Mouse (Mus musculus) heart, adult 2 months (tissue): Measurements from ENCODE around the gene Gcdh. TPM values are rescaled to one million over a fixed set of nuclear protein-coding genes. Genes with fewer than 3 reads are reported as not detected.

Source experiments
- DNase-seq, 2 experiments: peaks; one replicate each; pipeline ENCODE4 v3.0.0; 2021
- H3K27ac ChIP-seq: fragments of 200-600 bp; 2 replicates; pipeline ENCODE4 v1.8.1; 2022
- H3K27me3 ChIP-seq: fragments of 200-500 bp; 2 replicates; pipeline ENCODE4 v1.6.1; 2012; ENCODE audit warnings: mild to moderate bottlenecking, low read length, inconsistent platforms, mixed read lengths; ENCODE audit not compliant: control insufficient read depth, insufficient read depth
- H3K36me3 ChIP-seq: fragments of 200-500 bp; 2 replicates; pipeline ENCODE4 v1.6.1; 2012; ENCODE audit warnings: low read length, inconsistent platforms; ENCODE audit not compliant: control insufficient read depth, insufficient read depth
- H3K4me1 ChIP-seq: fragments of 200-500 bp; 2 replicates; pipeline ENCODE4 v1.6.1; 2011; ENCODE audit warnings: low read length; ENCODE audit not compliant: control insufficient read depth, insufficient read depth
- H3K4me3 ChIP-seq: fragments of 200-600 bp; 2 replicates; pipeline ENCODE4 v1.8.1; 2022
- H3K79me2 ChIP-seq: fragments of 200-500 bp; replicated peaks from 2 replicates; pipeline ENCODE4 v1.6.1; 2012; ENCODE audit warnings: mild to moderate bottlenecking, inconsistent platforms, low read length, moderate library complexity, mixed read lengths; ENCODE audit not compliant: control insufficient read depth, insufficient read depth
- H3K9ac ChIP-seq: fragments of 200-500 bp; 2 replicates; pipeline ENCODE4 v1.6.1; 2012; ENCODE audit warnings: low read depth, mild to moderate bottlenecking, control low read depth, inconsistent platforms, low read length, mixed read lengths
- CTCF ChIP-seq: fragments of 200-600 bp; IDR thresholded peaks from 2 replicates; pipeline ENCODE4 v1.8.1; 2022; ENCODE audit warnings: antibody characterized with exemption, mild to moderate bottlenecking, moderate library complexity
- EP300 ChIP-seq: fragments of 200-500 bp; IDR thresholded peaks from 2 replicates; pipeline ENCODE4 v1.6.1; 2011; ENCODE audit warnings: low read depth, low read length, control low read depth; ENCODE audit not compliant: insufficient read depth
- POLR2A ChIP-seq: fragments of 200-500 bp; IDR thresholded peaks from 2 replicates; pipeline ENCODE4 v1.6.1; 2011; ENCODE audit warnings: mild to moderate bottlenecking, low read depth, low read length, control low read depth; ENCODE audit not compliant: insufficient read depth
- WGBS: fragments of 180-500 bp; shearing (Covaris S2); methylation state at CpG from one replicate; pipeline ENCODE4 v1.1.7; 2018; 5-methylcytosine and 5-hydroxymethylcytosine counted together
- intact Hi-C: fragments of 180-260 bp; cut with DNase I; formaldehyde crosslinking; loops from one replicate; pipeline ENCODE4 v1.15.1; 2025
- polyA plus RNA-seq: library from polyadenylated mRNA; depleted of rRNA; stranded (reverse); fragments of >200 nt; gene quantifications from 2 replicates; pipeline ENCODE4 v1.2.3, GENCODE M21; 2012
- total RNA-seq, 2 experiments: library from RNA; stranded (reverse); gene quantifications; 2 replicates each; pipeline ENCODE4 v1.2.3; 2021

Gene Gcdh
- total and polyA plus RNA-seq, 3 experiments = 71.5 to 148 (median 89.9) TPM

- no peak for DNase-seq
- peaks cover 31% of the 10 kb centered on the region for H3K27me3 ChIP-seq
- H3K79me2 ChIP-seq = no peaks in the 10 kb centered on the region
- WGBS = 4% methylated on average over 15 of the region's 15 CpGs
- no peak for TF ChIP-seq EP300
- TF ChIP-seq POLR2A = no peak
- TF ChIP-seq CTCF = no peak
- no peak overlapping the region for H3K27ac ChIP-seq
- no peak overlapping the region for H3K4me3 ChIP-seq
- intact Hi-C loops = no loop called here
- no peaks in the 10 kb centered on the region for H3K4me1 ChIP-seq
- H3K9ac ChIP-seq = no peak overlapping the region
- H3K36me3 ChIP-seq = no peaks in the 10 kb centered on the region
These were observed 41.1 kb upstream of the Gcdh start for GRCm38 (mm10) chr8:84934860-84935259.

DNA sequence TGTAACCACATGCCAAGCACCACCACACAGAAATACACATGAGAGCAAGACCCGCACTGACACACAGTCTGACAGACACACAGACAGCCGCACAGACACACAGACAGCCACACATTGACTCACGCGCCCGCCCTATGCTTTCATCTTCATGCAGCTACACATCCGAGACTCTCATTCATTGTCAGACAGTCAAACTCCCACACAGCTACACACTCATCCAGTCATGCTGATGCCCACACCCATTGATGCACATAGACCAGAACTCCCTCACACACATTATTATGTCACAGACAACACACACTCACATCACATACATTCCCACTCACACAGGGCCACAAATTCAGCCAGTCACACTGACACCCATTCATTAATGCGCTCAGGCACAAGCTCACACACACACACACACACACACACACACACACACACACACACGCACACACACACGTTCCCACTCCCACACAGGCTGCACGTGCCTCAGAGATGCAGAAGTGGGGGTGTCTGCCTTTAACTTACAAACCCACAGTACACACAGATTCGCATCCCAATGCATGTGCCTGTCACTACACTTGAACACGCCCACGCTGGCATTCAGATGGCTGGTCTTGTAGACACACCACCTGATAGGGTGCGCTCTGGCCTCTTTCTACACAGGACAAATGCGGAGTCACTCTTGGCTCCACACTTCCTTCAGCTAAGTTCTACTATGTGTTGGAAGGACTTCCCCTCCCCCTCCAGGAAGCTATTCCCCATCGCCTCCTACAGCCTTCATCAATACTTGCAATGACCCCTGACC lies 40.2 kb upstream of the Gcdh start:
- DNase-seq = no peak
- no peak overlapping the region for H3K9ac ChIP-seq

GRCm38 (mm10) chr8:84930582-84930981 lies 36.9 kb upstream of the Gcdh start:
- Histone ChIP-seq H3K9ac (no peak overlapping the region), H3K27ac (no peak overlapping the region), H3K4me3 (no peak overlapping the region), H3K79me2 (no peaks in the 10 kb centered on the region), H3K36me3 (no peaks in the 10 kb centered on the region), H3K27me3 (peaks cover 15% of the 10 kb centered on the region), H3K4me1 (no peaks in the 10 kb centered on the region)
- DNase-seq = no peak
- no peak for TF ChIP-seq POLR2A
- no peak for TF ChIP-seq CTCF
- TF ChIP-seq EP300 = no peak
- intact Hi-C loops = no loop called here
- 79% methylated on average over 13 of the region's 13 CpGs for WGBS

More for the DNA sequence above, 40.2 kb upstream of the Gcdh start:
- H3K27ac ChIP-seq = no peak overlapping the region
- no peaks in the 10 kb centered on the region for H3K36me3 ChIP-seq
- WGBS = 74% methylated on average over 16 of the region's 16 CpGs
- peaks cover 34% of the 10 kb centered on the region for H3K27me3 ChIP-seq
- H3K4me1 ChIP-seq = no peaks in the 10 kb centered on the region
- no peak for TF ChIP-seq POLR2A
- no peak for TF ChIP-seq EP300
- no peaks in the 10 kb centered on the region for H3K79me2 ChIP-seq
- intact Hi-C loops = no loop called here
- no peak overlapping the region for H3K4me3 ChIP-seq

DNA sequence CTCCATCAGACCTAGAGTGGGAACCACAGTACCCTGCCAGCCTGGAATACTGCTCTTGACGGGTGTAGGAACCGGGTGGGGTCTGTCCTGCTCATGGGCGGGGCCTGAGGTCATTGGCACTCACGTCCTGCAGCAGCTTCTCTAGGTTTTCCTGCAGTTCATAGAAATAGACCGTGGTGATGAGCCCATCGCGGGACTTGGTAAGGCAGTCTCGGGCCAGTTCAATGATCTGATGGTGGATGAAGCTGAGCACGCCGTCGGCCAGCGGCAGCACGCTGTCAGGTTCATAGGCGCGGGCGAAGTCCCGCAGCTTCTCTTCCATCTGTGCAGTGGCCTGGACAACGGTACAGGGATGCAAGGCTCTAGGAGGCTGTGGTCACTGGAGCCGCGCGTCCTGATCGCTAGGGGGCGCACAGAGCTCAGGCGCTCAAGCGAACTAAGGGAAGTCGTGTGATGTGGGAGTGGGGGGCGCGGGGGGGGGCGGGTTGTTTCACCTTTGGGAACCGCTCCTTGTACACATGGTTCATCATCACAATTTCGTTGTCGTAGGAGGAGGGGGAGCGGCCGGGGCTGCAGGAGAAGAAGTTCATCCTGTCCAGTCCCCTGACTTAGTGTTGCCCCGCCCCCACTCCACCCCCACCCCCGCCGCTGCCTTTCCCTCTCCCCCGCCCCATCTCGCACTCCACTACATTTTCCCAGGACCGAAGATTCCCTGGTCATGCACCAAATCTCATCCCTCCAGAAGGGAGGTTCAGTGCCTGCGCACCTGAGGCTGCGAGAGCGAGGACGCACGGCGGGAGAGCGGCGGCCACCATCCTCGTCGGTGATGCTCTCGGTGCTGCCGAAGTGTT lies 35.0 kb upstream of the Gcdh start:
- Histone ChIP-seq H3K9ac (no peak overlapping the region), H3K36me3 (no peaks in the 10 kb centered on the region), H3K4me1 (no peaks in the 10 kb centered on the region), H3K79me2 (no peaks in the 10 kb centered on the region), H3K4me3 (no peak overlapping the region), H3K27me3 (peaks cover 6% of the 10 kb centered on the region; the same call in 1 of the 2 replicates), H3K27ac (no peak overlapping the region)
- peak; percentile 64 to 77 for DNase-seq
- 6% methylated on average over 48 of the region's 52 CpGs for WGBS
- intact Hi-C loops = loop anchor here (1.0 kb wide), 1 partner anchor 70 kb away; no protein-coding TSS in a partner anchor
- TF ChIP-seq EP300 = no peak
- TF ChIP-seq POLR2A = no peak
- peak; percentile 72 for TF ChIP-seq CTCF

DNA sequence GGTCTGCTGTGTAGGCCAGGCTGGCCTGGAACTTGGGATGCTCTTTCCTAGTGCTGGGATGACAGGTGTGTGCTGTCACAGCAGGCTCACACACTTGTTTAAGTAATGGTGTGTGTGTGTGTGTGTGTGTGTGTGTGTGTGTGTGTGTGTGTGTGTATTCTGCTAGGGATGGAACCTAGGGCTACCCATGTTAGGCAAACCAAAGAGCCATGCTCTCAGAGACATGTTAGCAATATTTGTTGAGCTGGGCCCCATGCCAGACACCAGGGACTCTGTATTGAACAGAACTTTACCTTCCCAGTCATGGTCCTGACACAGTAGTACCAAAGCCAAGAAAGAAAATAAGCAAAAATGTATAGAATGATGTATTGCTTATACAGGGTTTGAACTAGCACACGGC lies 33.8 kb upstream of the Gcdh start:
- Histone ChIP-seq H3K79me2 (no peaks in the 10 kb centered on the region), H3K27me3 (peaks cover 5% of the 10 kb centered on the region; the same call in 1 of the 2 replicates), H3K36me3 (no peaks in the 10 kb centered on the region), H3K4me3 (no peak overlapping the region), H3K9ac (no peak overlapping the region), H3K4me1 (no peaks in the 10 kb centered on the region), H3K27ac (no peak overlapping the region)
- TF ChIP-seq EP300 = no peak
- 83% methylated on average over 1 of the region's 1 CpGs for WGBS
- no peak for DNase-seq
- intact Hi-C loops = no loop called here

DNA sequence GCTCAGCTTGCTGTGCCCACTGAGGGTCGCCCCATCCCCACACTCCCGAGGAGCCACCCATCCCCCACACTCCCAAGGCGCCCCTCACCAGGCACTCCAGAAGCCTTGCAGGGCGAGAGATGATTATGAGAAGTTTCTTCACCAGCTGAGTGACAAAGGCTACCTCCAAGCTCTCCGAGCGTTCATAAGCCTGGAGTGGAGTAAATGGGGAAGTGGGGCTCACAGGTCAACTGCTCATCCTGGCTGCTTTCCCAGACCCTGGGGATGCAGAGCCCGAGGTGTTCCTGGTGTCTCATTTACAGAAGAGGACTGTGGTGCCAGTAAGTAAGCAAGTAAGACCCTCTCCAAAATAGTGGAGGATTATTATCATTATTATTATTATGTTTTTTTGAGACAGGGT lies 31.8 kb upstream of the Gcdh start:
- no peak for DNase-seq
- no peak overlapping the region for H3K9ac ChIP-seq
- H3K79me2 ChIP-seq = no peaks in the 10 kb centered on the region
- no peak overlapping the region for H3K4me3 ChIP-seq
- H3K4me1 ChIP-seq = no peaks in the 10 kb centered on the region
- 57% methylated on average over 7 of the region's 7 CpGs for WGBS
- no peaks in the 10 kb centered on the region for H3K36me3 ChIP-seq
- TF ChIP-seq POLR2A (no peak), CTCF (no peak), EP300 (no peak)
- H3K27me3 ChIP-seq = peaks cover 5% of the 10 kb centered on the region; the same call in 1 of the 2 replicates
- intact Hi-C loops = no loop called here
- H3K27ac ChIP-seq = no peak overlapping the region
